Mouse (Mus musculus) forebrain, embryonic 11.5 days (tissue): ENCODE results near the gene Myl7. TPM values are rescaled to one million over a fixed set of nuclear protein-coding genes. Genes with fewer than 3 reads are reported as not detected.
"Not testable (repeated sequence)": the region's sequence is repeated elsewhere in the genome, so short reads cannot be mapped to it uniquely, and the experiment has no call there.

Experiments
- ATAC-seq: fragments of 200-750 bp; cut with Nextera tagmentation; replicated peaks from 2 replicates; pipeline ENCODE4 v1.8.0; 2017; ENCODE audit warnings: moderate TSS enrichment; ENCODE audit not compliant: low FRiP score
- DNase-seq: peaks from one replicate; pipeline ENCODE4 v3.0.0-alpha.2; 2017; ENCODE audit warnings: low spot score
- H3K27ac ChIP-seq: fragments of 300-500 bp; sonication (generic); 2 replicates; pipeline ENCODE4 v1.5.1; 2014; ENCODE audit warnings: low read depth, low read length
- H3K27me3 ChIP-seq: fragments of 300-500 bp; sonication (generic); 2 replicates; pipeline ENCODE4 v1.6.1; 2014; ENCODE audit warnings: mild to moderate bottlenecking, low read length, mixed read lengths; ENCODE audit not compliant: control insufficient read depth, insufficient read depth
- H3K36me3 ChIP-seq: fragments of 300-500 bp; sonication (generic); 2 replicates; pipeline ENCODE4 v1.6.1; 2014; ENCODE audit warnings: mild to moderate bottlenecking, low read length, moderate library complexity, mixed read lengths; ENCODE audit not compliant: control insufficient read depth, insufficient read depth
- H3K4me1 ChIP-seq: fragments of 300-500 bp; sonication (generic); replicated peaks from 2 replicates; pipeline ENCODE4 v1.6.1; 2014; ENCODE audit warnings: low read length, mixed read lengths; ENCODE audit not compliant: control insufficient read depth, insufficient read depth
- H3K4me2 ChIP-seq: fragments of 300-500 bp; sonication (generic); 2 replicates; pipeline ENCODE4 v1.6.1; 2014; ENCODE audit warnings: low read depth, mild to moderate bottlenecking, low read length, moderate library complexity, mixed read lengths; ENCODE audit not compliant: severe bottlenecking
- H3K4me3 ChIP-seq: fragments of 300-500 bp; sonication (generic); 2 replicates; pipeline ENCODE4 v1.5.1; 2014; ENCODE audit warnings: low read depth, low read length
- H3K9ac ChIP-seq: fragments of 300-500 bp; sonication (generic); 2 replicates; pipeline ENCODE4 v1.6.1; 2014; ENCODE audit warnings: low read length
- H3K9me3 ChIP-seq: fragments of 300-500 bp; sonication (generic); 2 replicates; pipeline ENCODE4 v1.6.1; 2016; ENCODE audit warnings: low read length, mixed read lengths; ENCODE audit not compliant: control insufficient read depth
- WGBS: fragments of 180-500 bp; shearing (Covaris S2); extraction: QIAGEN DNeasy Blood & Tissue Kit; methylation state at CpG from one replicate; pipeline ENCODE4 v1.1.7; 2014; 5-methylcytosine and 5-hydroxymethylcytosine counted together
- polyA plus RNA-seq: library from polyadenylated mRNA; unstranded; fragments of >200 nt; fragmentation: Nextera tagmentation; extraction: Ambion mirVana; gene quantifications from 2 replicates; pipeline ENCODE4 v1.2.1, GENCODE M21; 2014

Gene Myl7
- 0.47 and 1.3 TPM in 2 replicates for polyA plus RNA-seq

DNA sequence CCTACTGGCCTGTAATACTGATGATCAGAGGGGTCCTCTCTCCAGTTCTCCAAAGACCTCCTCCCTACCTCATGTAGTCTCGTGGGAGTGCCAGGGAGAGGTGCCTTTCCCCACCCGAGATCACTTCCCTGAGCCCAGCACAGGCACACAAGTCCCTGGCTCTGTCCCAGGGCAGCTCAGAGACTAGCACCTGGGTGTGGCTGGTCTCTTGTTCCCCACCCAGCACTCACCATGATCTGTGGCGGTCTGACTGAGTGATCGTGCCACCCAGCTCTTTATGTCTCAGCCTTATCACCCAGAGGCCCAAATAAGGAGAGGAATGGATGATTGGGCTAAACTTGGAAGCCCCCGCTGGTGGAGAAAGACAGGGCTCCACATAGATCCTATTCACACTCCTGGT is at the start of gene Myl7:
Gene Myl7 (minus strand): TSS at position 252 of the 400 bp plus-strand sequence.
- Histone ChIP-seq H3K4me3 (no peak within 1 kb of the TSS), H3K27me3 (peaks cover 2% of the 10 kb centered on the region), H3K9ac (no peak within 1 kb of the TSS), H3K9me3 (no peaks in the 10 kb centered on the region), H3K27ac (no peak within 1 kb of the TSS), H3K36me3 (no peaks in the 10 kb centered on the region), H3K4me2 (no peak within 1 kb of the TSS), H3K4me1 (peaks cover 8% of the 10 kb centered on the region; the same call in 1 of the 2 replicates)
- WGBS, result 72% methylated on average over 5 of the region's 5 CpGs
- ATAC-seq (no peak), DNase-seq (no peak)

DNA sequence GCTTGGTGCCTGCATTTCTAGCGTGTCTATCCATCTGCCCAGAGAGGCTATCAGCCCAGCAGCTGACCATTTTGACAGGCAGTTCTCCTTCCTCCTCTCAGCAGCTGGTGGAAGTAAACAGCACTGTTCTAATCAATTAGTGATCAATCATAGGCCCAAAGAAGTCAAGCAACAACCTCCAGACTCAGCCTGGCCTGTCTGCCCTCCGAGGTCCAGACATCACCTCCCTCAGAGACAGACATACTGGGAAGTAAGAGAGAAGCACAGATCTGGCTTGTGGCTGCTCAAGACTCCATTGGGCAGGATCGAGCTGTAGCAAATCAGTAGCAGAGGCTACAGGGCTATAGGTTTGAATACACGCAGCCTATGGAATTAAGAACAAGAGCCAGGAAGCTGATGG is 49.2 kb upstream of the Myl7 start:
- peak; percentile 43 for DNase-seq
- H3K9ac ChIP-seq, result no peak overlapping the region
- H3K27me3 ChIP-seq, result no peaks in the 10 kb centered on the region
- 72% methylated on average over 4 of the region's 4 CpGs for WGBS
- ATAC-seq, result no peak
- H3K4me3 ChIP-seq, result no peak overlapping the region
- H3K4me1 ChIP-seq, result peaks cover 9% of the 10 kb centered on the region; the same call in 1 of the 2 replicates
- H3K4me2 ChIP-seq, result no peak overlapping the region
- no peaks in the 10 kb centered on the region for H3K36me3 ChIP-seq
- H3K27ac ChIP-seq, result no peak overlapping the region
- H3K9me3 ChIP-seq, result no peaks in the 10 kb centered on the region

DNA sequence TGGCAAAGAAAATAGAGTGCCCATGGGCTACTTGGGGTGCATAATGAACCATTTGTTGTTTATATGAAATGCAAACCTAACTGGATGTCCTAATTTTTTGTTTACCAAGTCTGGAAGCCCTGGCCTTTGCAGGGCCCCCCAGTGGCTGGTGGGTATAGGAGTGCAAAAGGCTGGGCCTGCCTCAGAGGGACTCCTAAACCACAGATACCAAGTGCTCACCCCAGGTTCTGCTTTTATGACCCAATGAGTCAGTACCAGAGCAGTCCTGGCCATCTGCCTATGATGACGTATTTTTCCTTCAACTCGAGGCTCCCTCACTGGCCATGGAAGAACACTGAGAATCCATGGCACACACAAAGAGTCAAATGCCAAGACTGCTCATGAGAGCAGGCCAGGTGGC is 46.5 kb upstream of the Myl7 start:
- H3K4me2 ChIP-seq, result no peak overlapping the region
- no peak for ATAC-seq
- WGBS, result 98% methylated on average over 2 of the region's 2 CpGs

DNA sequence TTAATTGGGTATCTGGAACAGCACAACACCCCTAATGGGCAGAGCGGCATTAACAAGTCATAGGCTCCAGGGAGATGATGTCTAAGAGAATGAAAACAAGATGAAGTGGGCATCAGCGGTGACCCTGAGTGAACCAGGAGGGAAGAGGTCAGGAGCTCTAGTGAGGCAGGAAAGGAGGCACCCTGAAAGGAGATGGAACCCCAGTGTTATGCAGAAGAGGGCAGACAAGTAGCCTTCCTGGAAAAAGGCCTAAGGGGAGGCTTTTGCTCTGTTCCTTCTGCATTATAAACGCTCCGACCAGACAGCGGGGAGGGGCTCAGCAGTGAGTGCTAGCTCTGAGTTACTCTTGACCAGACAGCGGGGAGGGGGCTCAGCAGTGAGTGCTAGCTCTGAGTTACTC is 44.4 kb upstream of the Myl7 start:
- no peak for ATAC-seq
- Histone ChIP-seq H3K27ac (no peak overlapping the region), H3K9me3 (no peaks in the 10 kb centered on the region), H3K27me3 (no peaks in the 10 kb centered on the region), H3K9ac (no peak overlapping the region), H3K36me3 (no peaks in the 10 kb centered on the region), H3K4me3 (no peak overlapping the region), H3K4me1 (no peaks in the 10 kb centered on the region), H3K4me2 (no peak overlapping the region)
- 54% methylated on average over 6 of the region's 6 CpGs for WGBS
- DNase-seq, result no peak

More for the DNA sequence above, 46.5 kb upstream of the Myl7 start:
- H3K27me3 ChIP-seq, result no peaks in the 10 kb centered on the region
- H3K36me3 ChIP-seq, result no peaks in the 10 kb centered on the region
- no peak overlapping the region for H3K4me3 ChIP-seq
- H3K27ac ChIP-seq, result no peak overlapping the region
- no peak for DNase-seq
- H3K9me3 ChIP-seq, result no peaks in the 10 kb centered on the region
- peaks cover 8% of the 10 kb centered on the region; the same call in 1 of the 2 replicates for H3K4me1 ChIP-seq
- no peak overlapping the region for H3K9ac ChIP-seq

DNA sequence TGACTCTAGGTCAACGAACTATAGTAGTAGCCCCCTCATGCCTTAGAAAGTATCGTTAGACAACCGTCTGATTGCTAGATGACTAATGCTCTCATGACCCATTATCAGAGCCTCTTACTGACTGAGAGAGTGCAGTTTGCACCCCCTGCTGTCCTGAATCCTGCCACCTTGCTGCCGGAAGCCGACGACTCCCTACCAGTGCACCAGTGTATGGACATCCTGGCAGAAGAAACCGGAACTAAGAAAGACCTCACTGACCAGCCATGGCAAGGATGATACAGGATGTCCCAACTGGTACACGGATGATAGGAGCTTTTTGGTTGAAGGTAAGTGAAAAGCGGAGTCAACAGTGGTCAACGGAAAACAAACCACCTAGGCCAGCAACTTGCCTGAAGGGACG is 35.9 kb upstream of the Myl7 start:
- not testable (repeated sequence) for H3K9ac ChIP-seq

DNA sequence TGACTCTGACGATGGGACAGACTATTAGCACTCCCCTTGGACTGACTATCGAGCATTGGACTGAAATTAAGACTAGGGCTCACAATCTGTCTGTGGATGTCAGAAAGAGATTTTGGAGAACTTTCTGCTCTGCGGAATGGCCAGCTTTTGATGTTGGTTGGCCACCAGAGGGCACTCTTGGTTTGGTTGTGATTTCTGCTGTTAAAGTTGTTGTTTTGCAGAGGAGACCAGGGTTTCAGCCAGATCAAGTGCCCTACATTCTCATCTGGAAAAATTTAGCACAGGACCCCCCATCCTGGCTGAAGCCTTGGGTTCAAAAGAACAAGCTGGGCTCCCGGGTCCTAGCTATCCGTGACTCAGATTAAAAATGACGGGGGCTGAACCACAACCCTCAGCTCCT is 33.4 kb upstream of the Myl7 start:
- DNase-seq, result peak; percentile 54
- H3K9ac ChIP-seq, H3K9me3 ChIP-seq, H3K36me3 ChIP-seq, H3K4me3 ChIP-seq, H3K27ac ChIP-seq, H3K27me3 ChIP-seq, H3K4me1 ChIP-seq, ATAC-seq, H3K4me2 ChIP-seq: not testable (repeated sequence)
- 85% methylated on average over 6 of the region's 6 CpGs for WGBS

More for the DNA sequence above, 35.9 kb upstream of the Myl7 start:
- H3K9me3 ChIP-seq, H3K27me3 ChIP-seq, H3K4me1 ChIP-seq, ATAC-seq, H3K4me3 ChIP-seq, H3K27ac ChIP-seq, DNase-seq, H3K36me3 ChIP-seq, H3K4me2 ChIP-seq: not testable (repeated sequence)
- 91% methylated on average over 11 of the region's 11 CpGs for WGBS

DNA sequence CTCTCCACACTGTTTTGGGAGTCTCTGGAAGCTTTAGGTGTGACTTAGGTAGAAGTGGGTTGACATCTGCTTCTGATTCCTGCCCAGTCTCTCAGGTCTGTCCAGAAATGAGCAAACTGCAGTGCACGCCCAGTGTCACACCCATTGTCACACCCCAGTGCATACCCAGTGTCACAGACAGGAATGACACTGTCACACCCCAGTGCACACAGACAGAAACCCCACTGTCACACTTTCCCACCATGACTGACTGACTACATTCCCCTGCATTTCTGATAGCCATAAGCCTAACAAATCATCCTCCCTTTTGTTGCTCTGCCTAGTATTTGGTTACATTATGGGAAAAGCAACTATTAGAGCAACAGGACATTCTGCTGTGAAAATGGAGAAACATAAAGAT is 32.0 kb upstream of the Myl7 start:
- DNase-seq (peak; percentile 35), ATAC-seq (no peak)
- H3K4me3 ChIP-seq, result no peak overlapping the region
- no peaks in the 10 kb centered on the region for H3K27me3 ChIP-seq
- H3K9me3 ChIP-seq, result no peaks in the 10 kb centered on the region
- H3K27ac ChIP-seq, result no peak overlapping the region
- 80% methylated on average over 1 of the region's 1 CpGs for WGBS
- H3K9ac ChIP-seq, result no peak overlapping the region
- H3K4me1 ChIP-seq, result no peaks in the 10 kb centered on the region
- no peaks in the 10 kb centered on the region for H3K36me3 ChIP-seq
- H3K4me2 ChIP-seq, result no peak overlapping the region

DNA sequence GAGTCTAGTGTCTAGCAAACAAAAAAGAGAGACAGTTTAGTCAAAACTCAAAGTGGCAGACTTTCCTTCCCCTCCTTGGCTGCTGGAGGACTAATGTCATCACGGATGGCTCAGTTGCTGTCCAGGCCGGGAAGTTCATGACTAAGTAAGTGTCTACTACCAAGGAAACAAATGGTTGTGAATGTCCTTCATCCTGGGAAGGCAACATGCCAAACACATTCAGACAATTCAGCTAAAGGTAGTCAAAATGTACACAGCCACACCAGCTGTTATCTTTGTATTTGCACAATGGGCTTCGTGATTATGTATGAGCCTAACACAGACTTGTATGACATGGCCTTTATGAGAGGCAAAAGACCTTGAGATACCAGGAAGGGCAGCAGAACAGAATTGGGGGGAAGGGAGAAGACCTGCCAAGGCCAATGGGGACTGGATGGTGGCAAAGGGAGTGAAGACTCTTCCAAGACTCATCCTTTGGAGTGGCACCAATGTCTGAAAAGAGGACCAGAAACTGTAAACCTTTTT is 28.2 kb upstream of the Myl7 start:
- Histone ChIP-seq H3K4me1 (no peaks in the 10 kb centered on the region), H3K27me3 (no peaks in the 10 kb centered on the region)
- 89% methylated on average over 3 of the region's 3 CpGs for WGBS

DNA sequence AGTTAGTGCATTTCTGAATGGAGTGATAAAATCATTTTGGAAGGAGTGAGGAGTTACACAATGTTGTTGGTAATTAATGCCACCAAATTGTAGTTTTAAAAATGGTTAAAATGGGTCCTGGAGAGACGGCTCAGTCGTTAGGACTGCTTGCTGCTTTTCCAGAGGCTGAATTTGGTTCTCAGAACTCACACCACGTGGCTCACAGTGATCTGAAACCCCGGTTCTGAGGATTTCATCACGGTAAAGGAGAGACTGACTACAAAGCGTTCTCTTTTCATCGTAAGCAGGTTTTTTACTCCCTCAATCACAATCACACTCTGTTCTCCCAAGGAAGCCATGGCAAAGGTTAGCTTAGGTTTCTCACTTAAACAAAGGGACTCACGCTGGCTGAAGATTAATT is 26.1 kb upstream of the Myl7 start:
- Histone ChIP-seq H3K4me2 (no peak overlapping the region), H3K27me3 (no peaks in the 10 kb centered on the region), H3K36me3 (no peaks in the 10 kb centered on the region), H3K9ac (no peak overlapping the region), H3K9me3 (no peaks in the 10 kb centered on the region), H3K27ac (no peak overlapping the region), H3K4me1 (no peaks in the 10 kb centered on the region), H3K4me3 (no peak overlapping the region)
- ATAC-seq (no peak), DNase-seq (peak; percentile 0)
- 62% methylated on average over 8 of the region's 8 CpGs for WGBS

More for the DNA sequence above, 28.2 kb upstream of the Myl7 start:
- Histone ChIP-seq H3K4me3 (no peak overlapping the region), H3K4me2 (no peak overlapping the region), H3K9me3 (no peaks in the 10 kb centered on the region), H3K9ac (no peak overlapping the region), H3K27ac (no peak overlapping the region), H3K36me3 (no peaks in the 10 kb centered on the region)
- DNase-seq (no peak), ATAC-seq (no peak)
